Mouse (Mus musculus) thymus, adult 2 months (tissue): ENCODE measurements around the gene Fars2. TPM values are rescaled to one million over a fixed set of nuclear protein-coding genes. Genes with fewer than 3 reads are reported as not detected.
"Not testable (repeated sequence)": the region's sequence is repeated elsewhere in the genome, so short reads cannot be mapped to it uniquely, and the experiment has no call there.

Source experiments
- DNase-seq: peaks from one replicate; pipeline ENCODE4 v3.0.0; 2021
- H3K27ac ChIP-seq: fragments of 200-500 bp; 2 replicates; pipeline ENCODE4 v1.5.1; 2012; ENCODE audit warnings: low read length, control low read depth; ENCODE audit not compliant: control insufficient read depth, insufficient read depth
- H3K27me3 ChIP-seq: fragments of 200-500 bp; 2 replicates; pipeline ENCODE4 v1.6.1; 2012; ENCODE audit warnings: mild to moderate bottlenecking, low read length, moderate library complexity, mixed read lengths; ENCODE audit not compliant: control insufficient read depth, insufficient read depth
- H3K36me3 ChIP-seq: fragments of 200-500 bp; 2 replicates; pipeline ENCODE4 v1.6.1; 2012; ENCODE audit warnings: mild to moderate bottlenecking, low read length, moderate library complexity; ENCODE audit not compliant: control insufficient read depth, insufficient read depth
- H3K4me1 ChIP-seq: fragments of 200-500 bp; replicated peaks from 2 replicates; pipeline ENCODE4 v1.6.1; 2012; ENCODE audit warnings: low read length; ENCODE audit not compliant: control insufficient read depth, insufficient read depth
- H3K4me3 ChIP-seq: fragments of 200-500 bp; 2 replicates; pipeline ENCODE4 v1.5.1; 2012; ENCODE audit warnings: mild to moderate bottlenecking, low read length, control low read depth, moderate library complexity; ENCODE audit not compliant: control insufficient read depth, insufficient read depth
- CTCF ChIP-seq: fragments of 200-500 bp; IDR thresholded peaks from 2 replicates; pipeline ENCODE4 v1.5.1; 2012; ENCODE audit warnings: mild to moderate bottlenecking, control low read depth, low read length, moderate library complexity, borderline replicate concordance; ENCODE audit not compliant: control insufficient read depth, poor library complexity, insufficient read depth; ENCODE audit errors: extremely low read depth
- POLR2A ChIP-seq: fragments of 200-500 bp; IDR thresholded peaks from 2 replicates; pipeline ENCODE4 v1.6.1; 2012; ENCODE audit warnings: mild to moderate bottlenecking, low read length, control low read depth, moderate library complexity; ENCODE audit not compliant: control insufficient read depth, poor library complexity, insufficient read depth; ENCODE audit errors: extremely low read depth
- WGBS: fragments of 180-500 bp; shearing (Covaris S2); methylation state at CpG from one replicate; pipeline ENCODE4 v1.1.7; 2018; 5-methylcytosine and 5-hydroxymethylcytosine counted together
- polyA plus RNA-seq: library from polyadenylated mRNA; depleted of rRNA; stranded (reverse); fragments of >200 nt; gene quantifications from 2 replicates; pipeline ENCODE4 v1.2.3, GENCODE M21; 2012

The Fars2 gene
- polyA plus RNA-seq, 1 experiment = 47.6 TPM

- Histone ChIP-seq H3K27me3 (no peaks in the 10 kb centered on the region), H3K4me3 (no peak overlapping the region), H3K27ac (no peak overlapping the region), H3K36me3 (no peaks in the 10 kb centered on the region), H3K4me1 (no peaks in the 10 kb centered on the region)
- TF ChIP-seq POLR2A (no peak), CTCF (no peak)
- WGBS = 90% methylated on average over 1 of the region's 1 CpGs
- DNase-seq = no peak
Observed at GRCm38 (mm10) chr13:36413276-36413675, 296.1 kb downstream of the Fars2 start.

GRCm38 (mm10) chr13:36415176-36415575 is 298.0 kb downstream of the Fars2 start:
- Histone ChIP-seq H3K27me3 (no peaks in the 10 kb centered on the region), H3K4me3 (no peak overlapping the region), H3K4me1 (no peaks in the 10 kb centered on the region), H3K36me3 (no peaks in the 10 kb centered on the region), H3K27ac (no peak overlapping the region)
- TF ChIP-seq CTCF = no peak
- no peak for TF ChIP-seq POLR2A
- DNase-seq = no peak
- WGBS = 100% methylated on average over 1 of the region's 1 CpGs

- Histone ChIP-seq H3K27me3 (no peaks in the 10 kb centered on the region), H3K36me3 (no peaks in the 10 kb centered on the region), H3K4me1 (no peaks in the 10 kb centered on the region), H3K4me3 (no peak overlapping the region), H3K27ac (no peak overlapping the region)
- no peak for DNase-seq
- TF ChIP-seq CTCF = no peak
- TF ChIP-seq POLR2A = no peak
- WGBS = 59% methylated on average over 4 of the region's 4 CpGs
Observed at GRCm38 (mm10) chr13:36416546-36416945, 299.3 kb downstream of the Fars2 start.

GRCm38 (mm10) chr13:36419357-36419756 is 302.1 kb downstream of the Fars2 start:
- TF ChIP-seq CTCF (no peak), POLR2A (no peak)
- no peaks in the 10 kb centered on the region for H3K36me3 ChIP-seq
- no peak overlapping the region for H3K27ac ChIP-seq
- DNase-seq = no peak
- no peak overlapping the region for H3K4me3 ChIP-seq
- no peaks in the 10 kb centered on the region for H3K27me3 ChIP-seq
- H3K4me1 ChIP-seq = no peaks in the 10 kb centered on the region

- Histone ChIP-seq H3K4me3 (no peak overlapping the region), H3K27ac (no peak overlapping the region), H3K27me3 (no peaks in the 10 kb centered on the region), H3K4me1 (no peaks in the 10 kb centered on the region), H3K36me3 (no peaks in the 10 kb centered on the region)
- DNase-seq = no peak
- TF ChIP-seq CTCF = no peak
- no peak for TF ChIP-seq POLR2A
- WGBS = 49% methylated on average over 3 of the region's 3 CpGs
Observed at GRCm38 (mm10) chr13:36422446-36422845, 305.2 kb downstream of the Fars2 start.

- not testable (repeated sequence) for H3K27ac ChIP-seq, H3K4me3 ChIP-seq, DNase-seq, H3K36me3 ChIP-seq, H3K4me1 ChIP-seq, H3K27me3 ChIP-seq
- 96% methylated on average over 17 of the region's 17 CpGs for WGBS
Observed at GRCm38 (mm10) chr13:36425824-36426705, 308.9 kb downstream of the Fars2 start.
